Mouse (Mus musculus): ENCODE data around the gene Casc3. TPM values are rescaled to one million over a fixed set of nuclear protein-coding genes. Genes with fewer than 3 reads are reported as not detected.

Gene Casc3
- polyA plus RNA-seq, 1 experiment from 2014 or later, result 53.9 TPM

DNA sequence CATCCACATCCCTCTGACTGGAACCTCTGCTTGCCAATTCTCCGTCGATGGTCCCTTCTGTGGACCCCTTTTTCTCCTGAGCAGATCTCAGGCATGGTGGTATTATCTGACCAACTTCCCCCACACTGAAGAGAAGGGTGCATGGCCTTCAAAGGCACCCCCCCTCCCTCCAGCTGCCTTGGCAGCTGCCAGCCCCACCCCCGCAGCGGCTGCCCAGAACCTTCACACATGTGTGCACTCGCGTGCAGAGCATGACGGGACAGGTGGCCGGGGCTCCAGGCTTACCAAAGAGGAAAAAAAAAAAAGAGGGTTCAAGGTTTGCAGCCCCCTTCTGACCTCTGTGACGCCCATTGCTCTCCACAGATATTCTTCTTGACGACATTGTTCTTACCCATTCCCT is 35.2 kb downstream of the Casc3 start:
- ATAC-seq (replicated peaks), result no peak
- H3K9ac ChIP-seq (replicated peaks), result no peak overlapping the region
- no peak overlapping the region for H3K4me3 ChIP-seq
- H3K27me3 ChIP-seq, result no peaks in the 10 kb centered on the region
- no peak overlapping the region for H3K27ac ChIP-seq (replicated peaks)
- no peaks in the 10 kb centered on the region for H3K36me3 ChIP-seq
- no peak overlapping the region for H3K4me2 ChIP-seq (replicated peaks)
- peaks cover 25% of the 10 kb centered on the region for H3K4me1 ChIP-seq
- H3K9me3 ChIP-seq, result no peaks in the 10 kb centered on the region
- WGBS, result 68% methylated on average over 10 of the region's 10 CpGs

DNA sequence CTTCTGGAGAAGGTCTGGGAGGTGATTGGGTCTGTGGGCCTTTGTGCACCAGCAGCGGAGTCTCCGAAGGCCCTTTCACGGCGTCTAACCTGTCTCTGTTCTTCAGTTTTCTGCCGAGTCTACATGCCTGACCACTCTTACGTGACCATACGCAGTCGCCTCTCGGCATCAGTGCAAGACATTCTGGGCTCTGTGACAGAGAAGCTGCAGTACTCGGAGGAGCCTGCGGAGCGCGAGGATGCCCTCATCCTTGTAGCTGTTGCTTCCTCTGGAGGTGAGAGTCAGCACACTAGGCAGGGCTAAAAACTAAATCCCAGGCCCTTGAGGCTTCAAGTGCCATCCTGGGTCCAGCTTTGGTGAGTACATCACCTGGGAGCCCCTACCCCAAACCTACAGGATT is 41.3 kb downstream of the Casc3 start:
- H3K9me3 ChIP-seq, result no peaks in the 10 kb centered on the region
- WGBS, result 52% methylated on average over 13 of the region's 13 CpGs
- ATAC-seq (replicated peaks), result no peak

DNA sequence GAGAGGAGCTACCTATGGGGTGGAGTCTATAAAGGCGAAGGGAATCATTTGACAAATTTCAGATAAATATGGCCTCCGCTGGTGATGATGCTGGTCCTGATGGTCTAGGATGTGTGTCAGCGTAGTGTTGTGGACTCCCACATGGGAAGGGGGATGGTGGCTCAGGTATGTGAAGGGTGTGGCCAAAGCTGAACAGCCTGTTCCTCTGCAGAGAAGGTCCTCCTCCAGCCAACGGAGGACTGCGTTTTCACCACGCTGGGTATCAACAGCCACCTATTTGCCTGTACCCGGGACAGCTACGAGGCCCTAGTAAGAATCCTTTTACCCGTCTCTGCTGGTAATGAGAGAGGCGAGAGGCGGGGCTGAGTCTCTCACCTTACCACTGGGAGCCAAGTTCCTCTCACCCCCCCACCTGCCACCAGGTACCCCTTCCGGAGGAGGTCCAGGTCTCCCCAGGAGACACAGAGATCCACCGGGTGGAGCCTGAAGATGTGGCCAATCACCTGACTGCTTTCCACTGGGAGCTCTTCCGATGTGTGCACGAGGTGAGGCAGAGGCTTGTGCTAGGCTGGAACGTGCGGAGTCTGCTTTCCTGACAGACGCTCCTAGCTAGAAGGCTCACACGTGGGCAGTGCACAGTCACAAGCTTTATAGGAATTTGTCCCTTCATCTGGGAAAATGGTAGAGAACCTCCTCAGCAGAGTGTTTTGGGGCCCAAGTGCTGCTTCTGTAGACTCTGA is 42.3 kb downstream of the Casc3 start:
- no peak overlapping the region for H3K4me3 ChIP-seq
- no peaks in the 10 kb centered on the region for H3K27me3 ChIP-seq
- H3K9ac ChIP-seq (replicated peaks), result no peak overlapping the region
- no peaks in the 10 kb centered on the region for H3K36me3 ChIP-seq
- H3K9me3 ChIP-seq, result no peaks in the 10 kb centered on the region
- 75% methylated on average over 19 of the region's 19 CpGs for WGBS
- H3K4me2 ChIP-seq (replicated peaks), result no peak overlapping the region
- peaks cover 18% of the 10 kb centered on the region for H3K4me1 ChIP-seq
- no peak overlapping the region for H3K27ac ChIP-seq (replicated peaks)
- no peak for ATAC-seq (replicated peaks)

More for the DNA sequence above, 41.3 kb downstream of the Casc3 start:
- H3K27me3 ChIP-seq, result no peaks in the 10 kb centered on the region
- no peak overlapping the region for H3K27ac ChIP-seq (replicated peaks)
- H3K36me3 ChIP-seq, result no peaks in the 10 kb centered on the region
- H3K9ac ChIP-seq (replicated peaks), result no peak overlapping the region
- no peak overlapping the region for H3K4me3 ChIP-seq
- H3K4me2 ChIP-seq (replicated peaks), result no peak overlapping the region
- peaks cover 18% of the 10 kb centered on the region for H3K4me1 ChIP-seq

DNA sequence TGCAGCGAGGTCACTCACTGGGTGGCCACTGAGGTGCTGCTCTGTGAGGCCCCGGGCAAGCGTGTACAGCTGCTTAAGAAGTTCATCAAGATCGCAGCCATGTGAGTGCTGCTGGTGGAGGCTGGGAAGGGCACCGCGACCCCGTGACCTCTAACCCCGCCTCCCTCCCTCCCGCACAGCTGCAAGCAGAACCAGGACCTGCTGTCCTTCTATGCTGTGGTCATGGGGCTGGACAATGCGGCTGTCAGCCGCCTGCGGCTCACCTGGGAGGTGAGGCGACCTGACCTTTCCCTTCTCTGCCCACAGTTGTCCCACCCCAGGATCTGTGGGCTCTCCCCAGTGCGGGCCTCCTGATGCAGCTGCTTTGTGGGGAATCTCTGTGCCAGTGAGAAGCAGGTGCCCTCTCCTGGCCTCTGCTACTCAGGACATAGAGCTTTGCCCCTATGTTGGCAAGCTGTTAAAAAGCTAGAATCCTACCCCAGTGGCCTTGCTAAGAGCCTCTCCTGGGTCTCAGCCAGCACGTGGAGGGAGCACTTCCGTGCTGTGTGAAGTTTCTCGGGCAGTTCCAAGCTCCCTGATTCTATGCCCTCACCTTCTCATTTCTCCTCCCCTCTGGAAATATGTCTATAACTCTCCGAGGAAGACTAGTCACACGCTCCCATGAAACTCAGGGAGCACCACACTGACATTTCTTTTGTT is 44.6 kb downstream of the Casc3 start:
- H3K4me2 ChIP-seq (replicated peaks), result no peak overlapping the region
- H3K9me3 ChIP-seq, result no peaks in the 10 kb centered on the region
- no peaks in the 10 kb centered on the region for H3K27me3 ChIP-seq
- H3K4me3 ChIP-seq, result no peak overlapping the region
- WGBS, result 12% methylated on average over 19 of the region's 19 CpGs
- ATAC-seq (replicated peaks), result no peak
- no peak overlapping the region for H3K9ac ChIP-seq (replicated peaks)
- H3K4me1 ChIP-seq, result peaks cover 18% of the 10 kb centered on the region
- no peak overlapping the region for H3K27ac ChIP-seq (replicated peaks)
- H3K36me3 ChIP-seq, result no peaks in the 10 kb centered on the region

DNA sequence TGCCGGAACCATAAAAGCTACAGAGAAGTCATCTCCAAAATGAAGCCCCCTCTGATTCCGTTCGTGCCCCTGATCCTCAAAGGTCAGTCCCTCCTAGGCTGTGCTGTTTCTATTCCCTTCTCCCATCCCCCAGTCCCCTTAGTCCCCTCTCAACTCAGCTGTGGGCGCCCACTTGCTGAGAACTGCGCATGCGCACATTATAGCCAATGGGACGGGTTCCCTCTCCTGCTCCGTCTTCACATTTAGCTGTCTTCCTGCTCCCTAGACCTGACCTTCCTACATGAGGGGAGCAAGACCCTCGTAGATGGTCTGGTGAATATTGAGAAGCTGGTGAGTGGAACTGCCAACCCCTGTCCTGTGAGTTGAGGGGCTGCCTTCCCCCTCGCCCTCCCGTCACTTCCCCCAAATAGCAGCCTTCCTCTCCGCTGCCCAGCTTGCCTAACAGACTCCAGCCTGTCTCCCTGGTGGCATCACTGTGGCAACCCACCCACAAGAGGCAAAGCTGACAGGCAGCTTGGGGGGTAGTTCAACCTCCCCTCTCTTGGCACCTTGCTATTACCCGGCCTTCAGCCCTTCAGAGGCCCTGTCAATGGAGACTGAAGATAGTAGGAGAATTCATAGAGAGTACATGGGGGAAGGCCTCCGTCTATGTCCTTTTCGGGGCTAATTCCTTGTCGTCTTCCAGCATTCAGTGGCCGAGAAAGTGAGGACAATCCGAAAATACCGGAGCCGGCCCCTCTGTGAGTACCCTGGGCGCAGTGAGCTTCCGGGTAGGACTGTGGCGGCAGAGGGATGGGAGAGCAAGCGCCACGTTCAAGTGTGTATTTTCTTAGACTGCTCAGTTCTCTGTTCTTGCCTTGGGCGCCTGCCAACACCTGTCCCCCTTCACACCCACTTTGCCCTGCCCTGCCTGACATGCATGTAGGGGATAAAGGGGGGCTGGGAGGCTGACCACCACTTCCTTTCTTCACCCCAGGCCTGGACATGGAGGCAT is 45.7 kb downstream of the Casc3 start:
- Histone ChIP-seq H3K4me1 (peaks cover 18% of the 10 kb centered on the region), H3K27ac (replicated peaks) (0 out of 2 replicates have a peak overlapping the region, but pooled peaks have one; percentile 21), H3K9ac (replicated peaks) (no peak overlapping the region), H3K4me3 (0 out of 2 replicates have a peak overlapping the region, but pooled peaks have one; percentile 13), H3K36me3 (no peaks in the 10 kb centered on the region), H3K27me3 (no peaks in the 10 kb centered on the region), H3K4me2 (replicated peaks) (peak overlapping the region; percentile 27), H3K9me3 (no peaks in the 10 kb centered on the region)
- ATAC-seq (replicated peaks), result peak; percentile 38; the same call in 1 of the 2 replicates
- WGBS, result 60% methylated on average over 26 of the region's 26 CpGs

DNA sequence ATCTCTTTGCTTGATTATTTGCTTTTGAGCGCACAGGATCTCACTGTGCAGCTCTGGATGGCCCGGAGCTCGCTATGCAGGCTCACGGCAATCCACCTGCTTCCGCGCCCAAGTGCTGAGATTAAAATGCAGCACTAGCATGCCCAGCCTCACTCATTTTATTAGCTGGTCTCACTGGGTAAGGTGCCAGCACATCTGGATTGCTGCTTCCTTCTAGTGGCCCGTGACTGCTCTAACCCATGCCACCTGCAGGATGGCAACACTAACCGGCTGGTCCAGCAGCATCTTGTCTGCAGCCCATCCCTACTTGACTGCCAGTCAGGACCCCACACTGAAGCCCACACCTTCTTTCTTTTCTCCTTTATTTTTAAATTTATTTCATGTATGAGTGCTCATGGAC is 49.4 kb downstream of the Casc3 start:
- Histone ChIP-seq H3K27ac (replicated peaks) (no peak overlapping the region), H3K4me2 (replicated peaks) (no peak overlapping the region), H3K27me3 (no peaks in the 10 kb centered on the region), H3K4me1 (peaks cover 16% of the 10 kb centered on the region), H3K9me3 (no peaks in the 10 kb centered on the region), H3K36me3 (no peaks in the 10 kb centered on the region), H3K9ac (replicated peaks) (no peak overlapping the region), H3K4me3 (no peak overlapping the region)
- WGBS, result 86% methylated on average over 8 of the region's 8 CpGs
- ATAC-seq (replicated peaks), result no peak

DNA sequence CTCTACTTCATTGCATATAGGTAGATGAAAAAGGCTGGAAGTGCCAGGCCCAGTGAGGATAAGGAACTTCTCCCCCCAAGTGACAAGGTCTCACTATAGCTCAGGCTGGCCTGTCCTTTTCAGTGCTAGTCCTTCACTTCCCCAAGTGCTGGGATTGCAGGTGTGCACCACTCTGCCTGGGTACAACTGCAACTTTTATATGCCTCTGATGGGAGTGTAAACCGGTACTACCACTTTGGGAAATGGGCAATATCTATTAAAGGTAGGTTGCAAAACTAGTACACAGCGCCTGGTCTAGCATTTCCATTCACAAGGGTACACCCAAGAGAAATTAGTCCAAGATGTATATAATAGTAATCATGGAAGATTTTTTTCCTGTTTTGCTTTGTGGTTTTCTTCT is 50.0 kb downstream of the Casc3 start:
- WGBS, result 97% methylated on average over 2 of the region's 2 CpGs
- no peaks in the 10 kb centered on the region for H3K36me3 ChIP-seq
- no peaks in the 10 kb centered on the region for H3K9me3 ChIP-seq
- no peak overlapping the region for H3K9ac ChIP-seq (replicated peaks)
- ATAC-seq (replicated peaks), result no peak
- no peak overlapping the region for H3K27ac ChIP-seq (replicated peaks)
- no peaks in the 10 kb centered on the region for H3K27me3 ChIP-seq
- peaks cover 10% of the 10 kb centered on the region for H3K4me1 ChIP-seq
- no peak overlapping the region for H3K4me3 ChIP-seq
- H3K4me2 ChIP-seq (replicated peaks), result no peak overlapping the region

DNA sequence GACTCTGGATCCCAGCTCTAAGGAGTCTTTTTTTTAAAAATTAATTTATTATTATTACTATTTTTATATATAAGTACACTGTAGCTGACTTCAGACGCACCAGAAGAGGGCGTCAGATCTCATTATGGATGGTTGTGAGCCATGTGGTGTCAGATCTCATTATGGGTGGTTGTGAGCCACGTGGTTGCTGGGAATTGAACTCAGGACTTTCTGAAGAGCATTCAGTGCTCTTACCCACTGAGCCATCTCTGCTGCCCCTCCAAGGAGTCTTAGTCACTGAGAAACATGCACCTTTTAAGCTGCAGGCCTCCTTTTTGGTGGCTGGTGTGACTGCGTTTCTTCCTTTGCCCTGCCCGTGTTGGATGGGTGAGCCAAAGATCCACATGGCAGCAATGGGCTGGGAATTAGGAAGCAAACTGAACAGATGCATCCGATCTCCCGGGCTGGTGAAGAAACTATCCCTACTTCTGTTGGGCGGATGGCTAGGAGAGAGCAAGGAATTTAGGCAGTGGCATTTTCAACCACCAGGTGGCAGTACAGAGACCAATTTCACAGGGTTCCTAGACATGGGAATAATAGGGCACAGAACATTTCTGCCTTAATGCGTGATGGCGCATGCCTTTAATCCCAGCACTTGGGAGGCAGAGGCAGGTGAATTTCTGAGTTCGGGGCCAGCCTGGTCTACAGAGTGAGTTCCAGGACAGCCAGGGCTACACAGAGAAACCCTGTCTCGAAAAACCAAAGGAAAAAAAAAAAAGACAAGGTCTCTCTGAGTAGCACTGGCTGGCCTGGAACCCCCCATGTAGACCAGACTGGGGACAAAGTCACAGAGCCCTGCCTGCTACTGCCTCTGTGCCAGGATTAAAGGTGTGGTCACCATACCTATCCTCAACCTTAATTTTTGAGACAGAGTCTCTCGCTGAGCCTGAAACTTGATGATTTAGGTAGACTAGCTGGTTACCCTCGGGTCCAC is 54.3 kb downstream of the Casc3 start:
- WGBS, result 30% methylated on average over 14 of the region's 14 CpGs
- H3K4me2 ChIP-seq (replicated peaks), result no peak overlapping the region
- peak; percentile 27; the same call in 1 of the 2 replicates for ATAC-seq (replicated peaks)
- no peaks in the 10 kb centered on the region for H3K9me3 ChIP-seq
- H3K27ac ChIP-seq (replicated peaks), result no peak overlapping the region
- no peaks in the 10 kb centered on the region for H3K36me3 ChIP-seq
- no peak overlapping the region for H3K9ac ChIP-seq (replicated peaks)
- H3K27me3 ChIP-seq, result no peaks in the 10 kb centered on the region
- no peak overlapping the region for H3K4me3 ChIP-seq
- H3K4me1 ChIP-seq, result peaks cover 6% of the 10 kb centered on the region

DNA sequence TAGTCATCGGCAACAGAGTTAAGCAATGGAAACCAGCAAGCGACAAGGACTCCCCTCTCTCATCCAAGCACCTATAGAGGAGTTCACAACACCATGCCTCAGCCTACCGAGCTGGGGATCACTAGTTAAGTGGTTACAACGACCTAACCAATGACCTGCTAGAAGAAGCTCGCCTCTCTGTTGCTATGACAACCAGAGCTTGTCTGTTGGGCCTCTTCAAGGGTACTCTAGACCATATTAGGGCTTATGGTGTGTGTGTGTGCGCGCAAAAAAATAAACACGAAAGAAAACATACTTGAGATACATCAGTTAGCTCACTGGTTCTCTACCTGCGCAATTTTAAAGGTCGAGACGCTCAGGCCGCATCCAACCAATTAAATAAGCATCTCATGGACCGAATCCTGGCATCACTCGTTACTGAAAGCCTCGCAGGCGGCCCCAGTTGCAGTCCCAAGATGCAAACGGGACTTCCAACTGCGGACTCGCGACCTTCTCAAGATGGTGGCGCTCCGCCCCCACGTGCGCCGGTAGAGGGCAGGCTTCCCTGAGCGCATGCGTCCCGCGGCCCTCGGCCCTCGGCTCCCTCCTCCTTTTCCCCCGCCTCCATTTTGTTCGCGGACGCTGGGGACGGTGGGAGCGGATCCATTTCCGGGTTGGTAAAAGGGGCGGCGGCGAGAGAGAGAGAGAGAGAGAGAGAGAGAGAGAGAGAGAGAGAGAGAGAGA is 58.5 kb downstream of the Casc3 start, which contains the start of gene Wipf2:
TSS of gene Wipf2 (plus strand) at position 611 of the 723 bp plus-strand sequence.
- Histone ChIP-seq H3K36me3 (peaks cover 3% of the 10 kb centered on the region; the same call in 1 of the 2 replicates), H3K27me3 (no peaks in the 10 kb centered on the region), H3K9me3 (no peaks in the 10 kb centered on the region), H3K4me1 (peaks cover 14% of the 10 kb centered on the region), H3K9ac (replicated peaks) (peak within 1 kb of the TSS; percentile 69), H3K4me2 (replicated peaks) (peak within 1 kb of the TSS; percentile 72), H3K27ac (replicated peaks) (peak within 1 kb of the TSS; percentile 96), H3K4me3 (peak within 1 kb of the TSS; percentile 73)
- peak; percentile 89 for ATAC-seq (replicated peaks)
- 6% methylated on average over 39 of the region's 41 CpGs for WGBS

DNA sequence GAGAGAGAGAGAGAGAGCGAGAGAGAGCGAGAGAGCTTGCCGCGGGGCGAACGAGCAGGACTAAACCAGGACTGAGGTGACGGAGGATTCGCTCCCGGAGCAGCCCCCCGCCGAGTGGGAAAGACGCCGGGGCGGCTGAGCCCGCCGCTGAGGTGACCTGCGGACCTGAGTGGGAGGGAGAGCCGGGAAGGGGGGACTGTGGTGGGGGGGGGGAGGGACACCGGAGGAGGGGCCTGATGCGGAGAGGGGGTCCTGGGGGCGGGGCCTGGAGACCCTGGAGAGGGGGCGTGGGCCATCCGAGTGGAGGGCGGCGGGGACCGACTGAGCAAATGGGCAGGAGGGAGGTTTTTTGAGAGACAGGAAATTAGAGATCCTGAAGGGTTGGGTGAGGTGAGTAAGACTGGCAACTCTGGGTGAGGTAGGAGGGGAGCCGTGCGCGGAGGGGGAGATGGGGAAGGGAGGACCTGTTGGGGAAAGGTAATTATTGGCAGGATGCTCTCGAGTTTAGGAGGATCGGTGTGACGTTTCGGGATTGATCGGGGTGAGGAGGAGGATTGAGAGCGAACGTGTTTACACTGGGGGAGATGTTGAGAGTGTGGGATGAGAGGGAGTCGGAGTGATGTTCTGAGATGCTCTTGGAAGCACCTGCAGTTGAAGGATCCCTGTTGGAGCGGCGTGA is 59.2 kb downstream of the Casc3 start:
- Histone ChIP-seq H3K36me3 (peaks cover 3% of the 10 kb centered on the region; the same call in 1 of the 2 replicates), H3K9ac (replicated peaks) (peak overlapping the region; percentile 69), H3K27ac (replicated peaks) (peak overlapping the region; percentile 96), H3K4me2 (replicated peaks) (peak overlapping the region; percentile 72), H3K4me1 (peaks cover 14% of the 10 kb centered on the region), H3K27me3 (no peaks in the 10 kb centered on the region), H3K4me3 (peak overlapping the region; percentile 73), H3K9me3 (no peaks in the 10 kb centered on the region)
- under 1% methylated on average over 35 of the region's 39 CpGs for WGBS
- ATAC-seq (replicated peaks), result peak; percentile 75
